31 mouse cellular contexts compared by ENCODE assay signal in the genomic region with DNA sequence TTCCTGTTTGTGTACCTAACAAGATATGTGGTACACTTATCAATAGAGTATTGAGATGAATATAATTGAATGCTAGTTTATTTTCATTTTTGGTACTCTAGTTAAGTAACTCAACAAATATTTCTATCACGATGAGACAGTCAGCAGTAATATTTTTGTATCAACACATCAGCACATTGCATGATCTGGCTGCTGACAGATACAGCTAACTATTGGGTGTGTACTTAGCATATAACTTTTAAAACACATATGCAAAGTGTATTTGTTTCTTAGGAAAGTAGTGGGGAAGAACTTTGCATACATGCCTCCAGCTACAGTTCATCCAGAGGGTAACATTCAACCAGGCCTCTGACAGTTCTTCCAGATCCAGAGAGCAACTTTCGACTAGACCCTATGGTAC. TPM values are rescaled to one million over a fixed set of nuclear protein-coding genes. Genes with fewer than 3 reads are reported as not detected.
"Had no signal": no experiment of that assay in that cellular context is flagged by ENCODE, and none has a peak within 500 bp of the region (broad histone marks: within the 10 kb centered on the region; RNA-seq: fewer than 3 reads in every experiment).

No protein-coding gene starts in this region.

- ATAC-seq: intestine, embryonic 16.5 days; lung, postnatal 0 days; midbrain, embryonic 13.5 days; midbrain, embryonic 16.5 days had no signal

- H3K9me3 ChIP-seq: limb, embryonic 12.5 days; limb, embryonic 15.5 days; midbrain, embryonic 10.5 days; midbrain, embryonic 13.5 days; neural tube, embryonic 13.5 days; stomach, embryonic 15.5 days had no signal

- H3K9ac ChIP-seq: limb, embryonic 12.5 days; limb, embryonic 15.5 days; lung, embryonic 14.5 days; midbrain, embryonic 13.5 days; neural tube, embryonic 13.5 days; stomach, embryonic 15.5 days had no signal

- DNase-seq: kidney, adult 18-20 months; kidney, adult 9 months; kidney, postnatal 14 days; kidney, postnatal 4 days; layer of hippocampus, postnatal 36 days; left cerebral cortex, postnatal 4 days; lung, embryonic 14.5 days; retina, postnatal 1 day; right cerebral cortex, postnatal 25 days; spleen, adult 18-20 months; thymus, postnatal 25 days had no signal

- H3K4me3 ChIP-seq: layer of hippocampus, adult 2 months; limb, embryonic 12.5 days; limb, embryonic 15.5 days; midbrain, embryonic 10.5 days; midbrain, embryonic 13.5 days; myocyte; neural tube, embryonic 13.5 days; stomach, embryonic 15.5 days had no signal

- H3K4me2 ChIP-seq: limb, embryonic 12.5 days; limb, embryonic 15.5 days; lung, embryonic 14.5 days; midbrain, embryonic 13.5 days; neural tube, embryonic 13.5 days; stomach, embryonic 15.5 days had no signal

- H3K36me3 ChIP-seq: limb, embryonic 12.5 days; limb, embryonic 15.5 days; midbrain, embryonic 10.5 days; midbrain, embryonic 13.5 days; neural tube, embryonic 13.5 days; stomach, embryonic 15.5 days had no signal

- H3K4me1 ChIP-seq: limb, embryonic 12.5 days; limb, embryonic 15.5 days; midbrain, embryonic 10.5 days; midbrain, embryonic 13.5 days; neural tube, embryonic 13.5 days; stomach, embryonic 15.5 days had no signal

- H3K27me3 ChIP-seq: limb, embryonic 12.5 days; limb, embryonic 15.5 days; midbrain, embryonic 13.5 days; neural tube, embryonic 13.5 days; stomach, embryonic 15.5 days had no signal

- H3K27ac ChIP-seq: layer of hippocampus, adult 2 months; limb, embryonic 12.5 days; limb, embryonic 15.5 days; macrophage; midbrain, embryonic 10.5 days; midbrain, embryonic 13.5 days; neural tube, embryonic 13.5 days; stomach, embryonic 15.5 days had no signal

RNA-seq across cellular contexts. Expression of a gene that starts 3.3 kb away (rescaled TPM):
- polyA plus RNA-seq: macrophage, myocyte had no signal

RNA-seq across cellular contexts. Expression of a gene that starts 10.8 kb away (rescaled TPM):
- polyA plus RNA-seq: macrophage, myocyte had no signal

RNA-seq across cellular contexts. Expression of a gene that starts 15.7 kb away (rescaled TPM):
- total RNA-seq: layer of hippocampus, adult 2 months; layer of hippocampus, postnatal 10 days; layer of hippocampus, postnatal 36 days; left cerebral cortex, adult 8-10 months; left cerebral cortex, postnatal 14 days; left cerebral cortex, postnatal 4 days; megakaryocyte, adult 5-6 weeks; monocyte, adult 5-6 weeks; neutrophil, adult 5-6 weeks had no signal
- polyA plus RNA-seq: intestine, embryonic 16.5 days; kidney, embryonic 16.5 days; limb, embryonic 12.5 days; limb, embryonic 15.5 days; lung, embryonic 14.5 days; lung, postnatal 0 days; macrophage; midbrain, embryonic 13.5 days; midbrain, embryonic 16.5 days; myocyte; neural tube, embryonic 13.5 days; stomach, embryonic 15.5 days; thymus, postnatal 0 days had no signal

RNA-seq across cellular contexts. Expression of a gene that starts 18.4 kb away (rescaled TPM):
- total RNA-seq: layer of hippocampus, adult 2 months; layer of hippocampus, postnatal 10 days; layer of hippocampus, postnatal 36 days; left cerebral cortex, adult 8-10 months; left cerebral cortex, postnatal 14 days; left cerebral cortex, postnatal 4 days; megakaryocyte, adult 5-6 weeks; monocyte, adult 5-6 weeks; neutrophil, adult 5-6 weeks had no signal
- polyA plus RNA-seq: macrophage; midbrain, embryonic 16.5 days; myocyte had no signal

RNA-seq across cellular contexts. Expression of a gene that starts 28.4 kb away (rescaled TPM):
- total RNA-seq: layer of hippocampus, adult 2 months; layer of hippocampus, postnatal 10 days; layer of hippocampus, postnatal 36 days; left cerebral cortex, postnatal 14 days; left cerebral cortex, postnatal 4 days; megakaryocyte, adult 5-6 weeks; monocyte, adult 5-6 weeks; neutrophil, adult 5-6 weeks had no signal
- polyA plus RNA-seq: macrophage, myocyte had no signal
